Mouse (Mus musculus) telencephalon, adult 2 months (tissue): ENCODE data around the gene Myl3.

Source experiments
- DNase-seq: peaks from one replicate; pipeline ENCODE4 v3.0.0-alpha.2; 2011; ENCODE audit warnings: low read depth, low spot score

Myl3 gene

DNA sequence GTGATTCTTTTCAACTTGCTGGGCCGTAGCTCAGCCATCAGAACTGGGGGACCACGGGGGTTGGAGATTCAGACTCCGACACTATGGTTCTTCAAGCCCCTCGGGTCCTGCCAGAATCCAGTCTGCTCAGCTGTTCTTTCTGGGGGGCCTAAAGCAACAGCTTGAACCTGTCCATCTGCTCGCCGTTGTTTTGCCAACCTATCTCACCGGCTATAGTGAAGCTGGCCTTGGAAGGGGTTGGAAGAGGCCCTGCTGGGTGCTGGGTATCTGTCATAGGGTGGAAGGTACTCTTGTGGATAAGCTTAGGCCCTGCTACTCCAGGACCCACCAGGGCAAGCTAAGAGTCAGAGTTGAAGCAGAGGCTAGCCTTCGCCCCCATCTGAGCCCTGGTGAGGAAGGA lies 19.2 kb downstream of the Myl3 start:
- DNase-seq, result no peak

GRCm38 (mm10) chr9:110762763-110763162 lies 21.1 kb downstream of the Myl3 start:
- DNase-seq, result no peak

GRCm38 (mm10) chr9:110763405-110763804 lies 21.7 kb downstream of the Myl3 start:
- DNase-seq, result no peak

DNA sequence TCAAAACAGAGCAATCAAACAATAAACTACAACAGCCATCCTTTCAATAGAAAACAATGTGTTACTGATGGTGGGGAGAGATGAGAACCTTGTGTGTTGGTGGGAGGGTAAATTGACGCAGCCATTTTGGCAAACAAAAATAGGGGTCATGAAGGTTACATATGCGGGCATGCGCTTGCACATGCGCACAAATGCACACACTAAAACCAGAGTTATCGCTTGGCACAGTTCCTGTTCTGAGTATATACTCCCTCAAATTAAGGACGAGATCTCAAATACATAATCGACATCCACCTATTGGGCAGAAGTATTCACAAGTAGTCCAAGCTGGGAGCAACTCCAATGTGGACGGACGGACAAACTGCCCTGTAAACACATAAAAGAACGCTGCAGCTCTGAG lies 30.7 kb downstream of the Myl3 start:
- no peak for DNase-seq

DNA sequence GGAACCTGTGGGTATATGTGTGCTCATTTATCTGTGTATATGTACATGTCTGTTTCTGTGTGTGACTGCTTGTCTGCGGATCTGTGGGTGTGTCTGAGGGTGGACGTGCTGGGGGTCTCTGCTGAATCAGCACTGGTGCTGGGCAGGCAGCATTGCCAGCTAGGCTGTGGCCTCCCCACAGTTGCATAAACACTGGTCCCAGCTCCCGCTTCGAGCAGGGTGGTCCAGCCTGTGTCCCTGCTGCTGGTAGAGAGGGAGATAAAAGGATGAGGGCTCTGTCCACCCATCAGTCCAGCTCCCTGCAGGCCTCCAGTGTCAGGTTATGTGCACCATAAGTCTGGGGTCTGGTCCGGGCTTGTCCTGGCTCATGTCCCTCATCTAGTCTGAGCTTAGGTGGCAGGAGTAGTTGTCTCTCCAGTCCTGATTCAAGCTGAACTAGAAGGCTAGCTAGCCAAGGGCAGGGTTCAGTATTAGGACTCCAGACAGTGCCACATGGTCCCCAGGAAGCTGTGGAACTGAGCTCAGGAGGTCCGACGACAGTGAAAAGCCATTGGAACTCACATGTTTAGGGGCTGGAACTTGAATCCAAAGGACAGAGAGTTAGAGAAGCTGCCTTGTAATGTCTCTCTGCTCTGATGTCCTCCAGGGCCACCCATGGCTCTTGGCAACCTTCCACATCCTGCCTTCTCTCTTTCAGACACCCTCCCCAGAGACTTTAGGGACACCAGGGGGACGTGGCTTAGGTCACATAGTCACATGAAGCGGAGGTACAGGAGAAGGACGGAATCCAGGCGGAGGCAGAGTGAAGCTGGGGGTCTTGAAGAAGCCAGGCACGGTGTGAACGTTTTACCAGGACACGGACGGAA lies 33.0 kb downstream of the Myl3 start:
- DNase-seq, result no peak

GRCm38 (mm10) chr9:110775269-110776022 lies 33.8 kb downstream of the Myl3 start:
- no peak for DNase-seq

GRCm38 (mm10) chr9:110778100-110778499 lies 36.4 kb downstream of the Myl3 start:
- DNase-seq, result no peak

- no peak for DNase-seq
Measured at GRCm38 (mm10) chr9:110778559-110778958, 36.9 kb downstream of the Myl3 start.

DNA sequence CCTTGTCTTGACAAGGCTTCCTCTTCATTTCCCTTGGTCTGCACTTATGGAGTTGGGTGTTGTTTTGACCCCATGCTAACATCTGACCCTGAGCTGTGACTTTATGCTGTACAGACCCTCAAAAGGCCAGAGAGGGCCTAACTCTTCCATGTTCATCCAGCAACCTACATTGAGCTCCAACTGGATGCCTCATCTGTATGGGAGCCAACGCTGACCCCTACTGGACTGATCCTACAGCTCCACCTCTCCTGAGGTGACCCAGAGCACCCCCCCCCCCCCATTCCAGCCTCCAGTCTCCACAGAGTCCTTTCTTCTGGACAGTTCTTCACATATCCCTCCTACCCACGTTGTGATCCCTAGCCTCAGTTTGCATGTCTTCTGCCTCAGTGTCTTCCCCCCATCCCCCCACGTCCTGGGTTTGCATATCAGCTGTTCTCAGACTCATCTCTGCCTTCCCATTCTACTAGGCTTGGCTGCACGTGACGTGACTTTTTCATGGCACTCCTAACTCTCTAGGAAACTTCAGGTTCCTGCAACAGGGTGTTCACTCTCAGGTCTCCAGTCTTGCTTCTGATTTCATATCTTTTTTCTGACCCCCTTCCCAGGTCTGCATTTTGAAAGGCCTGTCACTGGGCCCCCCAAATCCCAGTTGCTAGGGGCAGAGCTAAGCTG lies 37.7 kb downstream of the Myl3 start:
- DNase-seq, result no peak

DNA sequence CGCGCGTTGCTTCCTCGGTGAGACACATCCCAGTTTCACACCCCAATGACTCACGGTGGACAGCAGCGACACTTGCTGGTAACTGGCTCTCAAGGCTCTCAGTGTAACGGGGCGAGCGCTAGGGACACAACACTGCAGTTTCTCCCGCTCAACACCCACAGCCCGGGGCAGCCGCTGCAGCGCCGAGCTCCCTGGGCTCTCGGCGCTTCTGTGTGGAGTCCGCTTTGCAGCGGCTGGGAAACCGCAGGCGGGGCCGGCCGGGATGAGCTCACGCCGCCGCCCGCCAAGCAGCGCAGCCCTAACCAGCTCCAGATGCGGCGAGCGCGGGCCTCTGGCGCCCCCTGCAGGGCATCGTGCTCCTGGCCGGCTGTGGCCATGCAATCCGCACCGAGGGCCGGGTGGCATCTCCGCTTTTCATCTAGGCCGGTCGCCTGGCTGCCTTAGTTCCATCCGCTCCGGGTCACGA lies 39.6 kb downstream of the Myl3 start:
- DNase-seq, result peak; percentile 77

DNA sequence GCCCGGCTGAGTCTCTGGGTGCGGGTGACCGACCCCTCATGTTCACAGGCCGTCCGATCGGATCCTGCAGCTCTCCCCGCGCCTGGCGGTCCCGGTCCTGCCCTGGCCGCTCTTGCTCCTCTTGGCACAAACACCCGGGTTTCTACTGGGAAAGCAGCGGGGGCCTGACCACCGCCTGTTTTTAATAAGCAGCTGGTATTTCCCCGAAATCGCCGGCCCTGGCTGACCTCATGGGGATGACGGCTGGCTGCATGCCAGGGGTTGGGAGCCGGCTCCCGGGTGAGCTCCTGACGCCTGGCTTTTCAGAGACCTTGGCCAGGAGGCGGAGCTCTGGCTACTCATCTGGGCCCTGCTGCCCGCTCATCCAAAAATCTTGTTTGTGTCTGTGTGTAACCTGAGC lies 40.1 kb downstream of the Myl3 start:
- peak; percentile 10 for DNase-seq

GRCm38 (mm10) chr9:110783611-110784010 lies 42.0 kb downstream of the Myl3 start:
- DNase-seq, result no peak

DNA sequence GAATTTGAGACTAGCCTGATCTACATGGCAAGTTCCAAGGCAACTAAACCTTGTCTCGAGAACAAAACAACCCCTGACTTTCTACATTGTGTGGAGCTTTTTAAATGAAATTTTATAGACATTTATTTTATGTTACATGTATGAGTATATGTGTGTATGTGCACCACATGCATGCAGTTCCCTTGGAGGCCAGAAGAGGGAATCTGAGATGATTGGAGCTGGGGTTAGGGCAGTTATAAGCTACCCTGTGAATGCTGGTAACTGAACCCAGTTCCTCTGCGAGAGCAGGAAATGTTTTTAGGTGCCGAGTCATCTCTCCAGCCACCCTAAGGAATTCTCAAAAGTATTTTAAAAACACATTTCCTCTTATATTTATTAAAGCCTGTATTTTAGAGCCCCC lies 46.5 kb downstream of the Myl3 start:
- no peak for DNase-seq

DNA sequence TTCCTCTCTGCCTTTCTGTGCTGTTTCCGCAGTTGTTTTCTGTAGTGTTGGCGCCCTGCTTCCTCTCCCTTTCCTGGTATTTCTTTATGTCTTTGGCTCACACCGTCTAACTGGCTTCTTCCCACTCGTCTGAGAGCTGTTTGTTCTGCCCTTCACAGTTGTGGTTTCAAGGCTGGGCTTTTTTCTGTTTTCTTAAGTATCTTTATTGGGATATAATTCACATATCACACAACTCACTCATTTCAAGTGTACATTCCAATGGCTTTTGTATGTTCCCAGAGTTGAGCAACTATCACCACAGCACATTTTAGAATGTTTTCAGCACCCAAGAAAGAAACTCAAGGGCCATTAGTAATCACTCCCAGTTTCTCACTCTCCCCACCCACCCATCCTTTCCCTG lies 48.8 kb downstream of the Myl3 start:
- DNase-seq, result peak; percentile 13

DNA sequence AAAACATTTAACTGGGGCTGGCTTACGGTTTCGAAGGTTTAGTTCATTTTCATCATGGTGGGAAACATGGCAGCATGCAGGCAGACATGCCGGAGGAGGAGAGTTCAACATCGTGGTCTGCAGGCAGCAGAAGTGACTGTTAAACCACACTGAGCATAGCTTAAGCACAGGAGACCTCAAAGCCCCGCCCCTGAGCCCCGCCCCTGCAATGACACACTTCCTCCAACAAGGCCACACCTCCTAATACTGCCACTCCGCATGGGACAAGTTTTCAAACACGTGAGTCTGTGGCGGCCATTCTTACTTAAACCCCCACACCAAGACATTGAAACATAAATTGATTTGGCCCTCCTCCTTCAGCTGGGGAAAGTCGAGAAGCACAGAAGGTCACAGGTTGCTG lies 55.4 kb downstream of the Myl3 start:
- DNase-seq, result no peak

DNA sequence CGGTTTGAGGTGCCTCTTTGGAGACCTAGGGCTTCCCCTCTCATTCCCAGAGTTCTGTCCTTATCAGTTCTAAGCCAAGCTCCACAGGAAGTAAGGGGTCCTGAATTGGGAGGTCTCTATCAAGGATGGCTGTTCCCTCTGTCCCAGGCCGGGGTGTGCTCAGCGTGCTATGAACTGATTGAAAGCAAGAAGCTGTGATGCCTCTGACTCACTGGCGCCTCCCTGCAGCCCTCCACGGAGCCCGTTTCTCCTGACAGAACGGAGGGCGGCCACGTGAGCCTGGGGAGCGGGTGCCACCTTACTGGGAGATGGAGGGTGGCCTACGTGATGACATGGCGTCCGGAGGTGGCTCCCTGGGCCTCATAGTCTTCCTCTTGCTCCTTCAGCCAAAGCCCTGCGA lies 56.2 kb downstream of the Myl3 start, which contains the start of gene Prss42:
Prss42 (plus strand) TSS at position 301 of the 400 bp plus-strand sequence.
- no peak for DNase-seq

DNA sequence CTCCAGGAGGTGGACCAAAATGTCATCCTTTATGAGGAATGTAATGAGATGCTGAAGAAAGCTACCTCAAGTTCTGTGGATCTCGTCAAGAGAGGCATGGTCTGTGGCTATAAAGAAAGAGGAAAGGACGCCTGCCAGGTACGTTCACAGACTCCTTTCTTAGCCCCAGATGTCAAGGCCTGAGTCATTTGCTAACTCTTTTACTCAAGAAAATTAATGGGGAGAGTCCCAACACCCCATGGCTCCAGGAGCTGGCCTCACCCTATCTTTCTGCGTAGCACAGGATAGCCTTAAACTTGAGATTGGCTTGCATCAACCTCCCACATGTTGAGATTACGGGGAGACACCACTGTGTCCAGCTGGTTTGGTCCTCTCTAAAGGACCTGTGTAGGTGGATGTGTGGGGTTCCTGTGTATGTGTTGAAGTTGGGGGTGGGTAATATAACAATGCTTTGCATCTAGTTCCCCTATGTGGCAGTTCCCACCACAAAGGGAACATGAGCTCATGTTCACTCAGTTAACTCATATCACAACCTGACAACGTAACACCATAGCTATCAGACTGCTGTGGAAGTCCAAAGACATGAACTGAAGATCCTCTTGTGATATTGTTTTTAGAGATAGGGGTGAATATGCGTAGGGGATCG lies 59.3 kb downstream of the Myl3 start:
- DNase-seq, result no peak

DNA sequence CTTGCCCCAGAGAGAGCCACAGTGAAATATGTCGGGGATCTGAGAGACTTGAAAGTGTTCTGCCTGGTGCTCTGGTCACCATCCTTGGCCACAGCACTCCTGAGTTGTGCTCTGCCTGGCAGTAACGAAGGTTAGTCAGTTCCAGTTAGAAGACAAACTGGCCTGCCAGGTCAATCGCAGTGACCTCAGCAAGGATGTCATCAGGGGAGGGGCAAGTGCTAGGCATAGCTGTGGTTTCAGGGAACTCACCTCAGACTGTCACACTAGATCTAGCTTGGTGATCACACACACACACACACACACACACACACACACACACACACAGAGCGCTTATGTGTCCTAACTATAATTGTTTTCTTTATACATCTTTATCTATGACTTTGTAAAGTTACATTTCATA lies 61.6 kb downstream of the Myl3 start:
- no peak for DNase-seq

DNA sequence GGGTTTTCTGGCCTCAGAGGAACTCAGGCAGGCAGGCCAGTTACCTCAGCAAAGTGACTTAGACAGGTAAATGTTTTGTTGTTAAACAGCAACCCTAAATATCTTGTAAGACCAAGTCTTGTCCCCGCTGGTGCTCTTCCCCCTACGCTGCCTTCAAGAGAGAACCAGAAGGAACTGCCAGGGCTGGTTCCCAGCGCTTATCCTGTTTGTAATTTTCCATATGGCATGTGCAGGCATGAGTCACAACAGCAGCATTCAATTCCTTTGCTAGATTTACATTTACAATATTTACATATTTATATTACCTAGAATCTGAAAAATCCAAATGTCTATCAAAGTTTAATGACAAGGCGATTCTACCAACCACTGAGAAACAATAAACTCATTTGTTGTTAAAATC lies 68.4 kb downstream of the Myl3 start:
- peak; percentile 10 for DNase-seq

DNA sequence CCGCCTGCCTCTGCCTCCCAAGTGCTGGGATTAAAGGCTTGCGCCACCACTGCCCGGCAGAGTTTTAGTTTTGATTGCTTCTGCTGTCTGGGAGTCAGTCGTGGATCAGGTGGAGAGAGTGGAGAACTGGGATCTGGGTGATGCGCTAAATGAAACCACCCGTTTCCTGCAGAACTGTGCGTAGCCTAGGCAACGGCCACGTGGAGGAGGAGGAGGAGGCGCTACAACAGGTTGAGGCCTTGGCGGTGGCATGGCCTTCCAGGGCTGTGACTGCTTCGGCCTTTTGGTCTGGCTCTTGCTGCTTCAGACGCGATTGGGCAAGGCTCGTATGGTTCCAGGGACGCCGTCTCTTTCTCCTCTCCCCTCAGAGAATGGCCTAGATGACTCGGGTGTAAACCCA lies 72.1 kb downstream of the Myl3 start, which contains the start of gene Prss44:
Prss44 (plus strand) TSS at position 206 of the 400 bp plus-strand sequence.
- no peak for DNase-seq
